Mouse (Mus musculus) testis, adult 2 months (tissue): ENCODE results near the gene Tmem95.
A peak's percentile ranks its signal among the peaks of the same experiment; 100 is the strongest.

Source experiments
- CTCF ChIP-seq: fragments of 200-500 bp; IDR thresholded peaks from 2 replicates; pipeline ENCODE4 v1.5.1; 2012; ENCODE audit warnings: low read depth, mild to moderate bottlenecking, inconsistent platforms, low read length, moderate library complexity; ENCODE audit not compliant: control insufficient read depth, insufficient read depth, insufficient replicate concordance
- POLR2A ChIP-seq: fragments of 200-500 bp; IDR thresholded peaks from 2 replicates; pipeline ENCODE4 v1.6.1; 2012; ENCODE audit warnings: low read depth, mild to moderate bottlenecking, inconsistent platforms, low read length, moderate library complexity; ENCODE audit not compliant: control insufficient read depth

DNA sequence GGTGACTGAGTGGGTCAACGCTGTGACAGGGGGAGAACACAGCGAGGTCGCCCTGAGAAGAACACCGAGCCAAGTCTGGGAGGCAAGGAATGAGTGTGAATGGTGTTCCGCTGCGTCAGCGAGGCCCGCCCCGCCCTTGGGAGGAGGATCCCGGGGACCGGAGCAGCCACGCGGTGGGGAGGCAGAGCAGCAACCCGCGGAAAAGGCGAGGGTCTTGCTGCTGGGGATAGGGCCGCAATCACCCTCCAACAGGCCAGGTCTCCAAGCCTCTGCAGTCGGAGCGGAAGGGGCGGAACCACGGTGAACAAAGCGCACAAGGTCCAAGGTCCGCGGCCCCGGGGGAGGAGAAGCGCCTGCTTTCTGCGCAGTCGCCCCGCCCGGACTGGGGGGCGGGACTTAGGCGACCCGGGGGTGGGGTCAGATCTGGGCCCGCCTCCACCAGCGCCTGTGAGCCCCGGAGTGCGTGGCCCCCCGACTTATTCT lies 31.6 kb downstream of the Tmem95 start, which contains the start of gene Plscr3:
- TF ChIP-seq CTCF, result no peak
- peak; percentile 36; the same call in 1 of the 2 replicates for TF ChIP-seq POLR2A
